Mouse (Mus musculus): ENCODE measurements around the gene Rab35. TPM values are rescaled to one million over a fixed set of nuclear protein-coding genes. Genes with fewer than 3 reads are reported as not detected.
A peak's percentile ranks its signal among the peaks of the same experiment; 100 is the strongest.

Gene Rab35
- 18.0 and 18.8 TPM in 2 replicates for polyA plus RNA-seq (2015; fragmentation: Nextera tagmentation; extraction: Ambion mirVana)

GRCm38 (mm10) chr5:115631505-115632357 lies at the start of gene Rab35:
Gene Rab35 (plus strand): TSS chr5:115631908.
- H3K9ac ChIP-seq (replicated peaks; ENCODE audit: low read depth, low read length), result peak within 1 kb of the TSS; percentile 93
- H3K27me3 ChIP-seq (replicated peaks; ENCODE audit: control insufficient read depth, insufficient read depth, low read length), result no peaks in the 10 kb centered on the region
- peak within 1 kb of the TSS; percentile 90 for H3K27ac ChIP-seq (ENCODE audit: low read length)

GRCm38 (mm10) chr5:115585616-115586015 lies 46.1 kb upstream of the Rab35 start:
- Histone ChIP-seq H3K27me3 (replicated peaks; ENCODE audit: control insufficient read depth, insufficient read depth, low read length) (no peaks in the 10 kb centered on the region), H3K4me2 (ENCODE audit: low read length) (no peak overlapping the region), H3K27ac (ENCODE audit: low read length) (no peak overlapping the region), H3K36me3 (ENCODE audit: control insufficient read depth, insufficient read depth) (peaks cover 54% of the 10 kb centered on the region), H3K9ac (replicated peaks; ENCODE audit: low read depth, low read length) (no peak overlapping the region), H3K4me1 (replicated peaks; ENCODE audit: control insufficient read depth, insufficient read depth, low read length) (no peaks in the 10 kb centered on the region), H3K4me3 (replicated peaks; ENCODE audit: low read length) (no peak overlapping the region), H3K9me3 (ENCODE audit: control insufficient read depth, low read length) (peaks cover 3% of the 10 kb centered on the region; the same call in 1 of the 2 replicates)
- no peak for ATAC-seq
- 91% methylated on average over 12 of the region's 12 CpGs for WGBS

More at GRCm38 (mm10) chr5:115631505-115632357, at the start of gene Rab35:
- Histone ChIP-seq H3K4me2 (ENCODE audit: low read length) (peak within 1 kb of the TSS; percentile 71), H3K4me3 (replicated peaks; ENCODE audit: low read length) (peak within 1 kb of the TSS; percentile 84), H3K9me3 (ENCODE audit: control insufficient read depth, low read length) (no peaks in the 10 kb centered on the region), H3K36me3 (ENCODE audit: control insufficient read depth, insufficient read depth) (no peaks in the 10 kb centered on the region), H3K4me1 (replicated peaks; ENCODE audit: control insufficient read depth, insufficient read depth, low read length) (peaks cover 38% of the 10 kb centered on the region)
- WGBS, result under 1% methylated on average over 72 of the region's 125 CpGs
- peak; percentile 87 for ATAC-seq

- Histone ChIP-seq H3K36me3 (ENCODE audit: control insufficient read depth, insufficient read depth) (peaks cover 49% of the 10 kb centered on the region), H3K27me3 (replicated peaks; ENCODE audit: control insufficient read depth, insufficient read depth, low read length) (no peaks in the 10 kb centered on the region), H3K9me3 (ENCODE audit: control insufficient read depth, low read length) (peaks cover 3% of the 10 kb centered on the region; the same call in 1 of the 2 replicates), H3K4me3 (replicated peaks; ENCODE audit: low read length) (no peak overlapping the region), H3K27ac (ENCODE audit: low read length) (no peak overlapping the region), H3K4me2 (ENCODE audit: low read length) (no peak overlapping the region), H3K9ac (replicated peaks; ENCODE audit: low read depth, low read length) (no peak overlapping the region), H3K4me1 (replicated peaks; ENCODE audit: control insufficient read depth, insufficient read depth, low read length) (no peaks in the 10 kb centered on the region)
- ATAC-seq, result peak; percentile 71; the same call in 1 of the 2 replicates
- WGBS, result 15% methylated on average over 15 of the region's 15 CpGs
Observed at GRCm38 (mm10) chr5:115586166-115586565, 45.5 kb upstream of the Rab35 start.

- no peaks in the 10 kb centered on the region for H3K4me1 ChIP-seq (replicated peaks; ENCODE audit: control insufficient read depth, insufficient read depth, low read length)
- H3K27ac ChIP-seq (ENCODE audit: low read length), result no peak overlapping the region
- no peak overlapping the region for H3K4me2 ChIP-seq (ENCODE audit: low read length)
- ATAC-seq, result no peak
- 88% methylated on average over 2 of the region's 2 CpGs for WGBS
- no peaks in the 10 kb centered on the region for H3K27me3 ChIP-seq (replicated peaks; ENCODE audit: control insufficient read depth, insufficient read depth, low read length)
- no peak overlapping the region for H3K9ac ChIP-seq (replicated peaks; ENCODE audit: low read depth, low read length)
- peaks cover 43% of the 10 kb centered on the region for H3K36me3 ChIP-seq (ENCODE audit: control insufficient read depth, insufficient read depth)
- no peak overlapping the region for H3K4me3 ChIP-seq (replicated peaks; ENCODE audit: low read length)
- H3K9me3 ChIP-seq (ENCODE audit: control insufficient read depth, low read length), result peaks cover 3% of the 10 kb centered on the region; the same call in 1 of the 2 replicates
Observed at GRCm38 (mm10) chr5:115586780-115587179, 44.9 kb upstream of the Rab35 start.

GRCm38 (mm10) chr5:115591028-115591427 lies 40.7 kb upstream of the Rab35 start:
- Histone ChIP-seq H3K4me2 (ENCODE audit: low read length) (no peak overlapping the region), H3K27me3 (replicated peaks; ENCODE audit: control insufficient read depth, insufficient read depth, low read length) (no peaks in the 10 kb centered on the region), H3K4me3 (replicated peaks; ENCODE audit: low read length) (no peak overlapping the region), H3K36me3 (ENCODE audit: control insufficient read depth, insufficient read depth) (peaks cover 38% of the 10 kb centered on the region), H3K9ac (replicated peaks; ENCODE audit: low read depth, low read length) (no peak overlapping the region), H3K4me1 (replicated peaks; ENCODE audit: control insufficient read depth, insufficient read depth, low read length) (no peaks in the 10 kb centered on the region), H3K27ac (ENCODE audit: low read length) (no peak overlapping the region), H3K9me3 (ENCODE audit: control insufficient read depth, low read length) (no peaks in the 10 kb centered on the region)
- 89% methylated on average over 11 of the region's 11 CpGs for WGBS
- no peak for ATAC-seq

DNA sequence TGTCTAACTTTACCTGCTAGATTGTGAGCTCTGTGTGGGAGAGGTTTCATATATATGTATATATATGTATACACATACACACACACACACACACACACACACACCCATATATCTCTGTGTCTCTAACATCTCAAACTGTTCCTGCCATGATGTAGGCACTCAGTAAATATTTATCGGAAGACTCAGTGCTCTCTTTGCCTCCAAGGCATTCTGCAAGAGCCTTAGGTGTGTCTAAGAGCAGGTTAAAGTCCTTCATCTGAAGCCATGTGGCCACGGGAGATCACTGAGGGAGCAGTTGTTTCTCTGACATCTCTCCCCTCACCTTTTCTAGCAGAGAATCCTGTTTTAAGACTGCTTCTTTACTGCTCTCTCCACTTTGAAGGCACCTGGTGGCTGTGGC lies 40.2 kb upstream of the Rab35 start:
- 96% methylated on average over 2 of the region's 2 CpGs for WGBS

DNA sequence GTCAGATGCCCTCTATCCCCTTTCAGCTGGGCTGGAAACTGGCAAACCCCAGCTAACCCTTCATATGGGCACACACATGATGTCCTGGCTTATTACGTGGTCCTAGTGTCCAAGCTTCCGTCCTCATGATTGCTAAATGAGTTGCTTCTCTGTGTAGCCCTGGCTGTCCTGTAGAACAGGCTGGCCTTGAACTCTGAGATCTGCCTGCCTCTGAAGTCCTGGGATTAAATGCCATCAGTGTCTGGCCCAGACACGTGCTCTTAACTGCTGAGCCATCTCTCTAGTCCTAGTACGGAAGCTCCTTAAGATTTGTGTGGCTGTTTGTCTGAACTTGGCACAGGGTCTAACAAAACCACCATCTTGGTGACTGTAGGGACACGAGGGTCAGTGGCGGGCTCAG lies 28.1 kb upstream of the Rab35 start:
- H3K4me2 ChIP-seq (ENCODE audit: low read length), result no peak overlapping the region
- 96% methylated on average over 6 of the region's 6 CpGs for WGBS
- no peaks in the 10 kb centered on the region for H3K9me3 ChIP-seq (ENCODE audit: control insufficient read depth, low read length)
- H3K27me3 ChIP-seq (replicated peaks; ENCODE audit: control insufficient read depth, insufficient read depth, low read length), result no peaks in the 10 kb centered on the region
- no peak overlapping the region for H3K4me3 ChIP-seq (replicated peaks; ENCODE audit: low read length)
- peaks cover 47% of the 10 kb centered on the region for H3K36me3 ChIP-seq (ENCODE audit: control insufficient read depth, insufficient read depth)
- no peak overlapping the region for H3K9ac ChIP-seq (replicated peaks; ENCODE audit: low read depth, low read length)
- H3K4me1 ChIP-seq (replicated peaks; ENCODE audit: control insufficient read depth, insufficient read depth, low read length), result no peaks in the 10 kb centered on the region
- no peak for ATAC-seq
- no peak overlapping the region for H3K27ac ChIP-seq (ENCODE audit: low read length)

More for the DNA sequence above, 40.2 kb upstream of the Rab35 start:
- Histone ChIP-seq H3K4me3 (replicated peaks; ENCODE audit: low read length) (no peak overlapping the region), H3K4me2 (ENCODE audit: low read length) (no peak overlapping the region), H3K36me3 (ENCODE audit: control insufficient read depth, insufficient read depth) (peaks cover 38% of the 10 kb centered on the region), H3K27ac (ENCODE audit: low read length) (no peak overlapping the region), H3K4me1 (replicated peaks; ENCODE audit: control insufficient read depth, insufficient read depth, low read length) (no peaks in the 10 kb centered on the region), H3K27me3 (replicated peaks; ENCODE audit: control insufficient read depth, insufficient read depth, low read length) (no peaks in the 10 kb centered on the region), H3K9me3 (ENCODE audit: control insufficient read depth, low read length) (no peaks in the 10 kb centered on the region), H3K9ac (replicated peaks; ENCODE audit: low read depth, low read length) (no peak overlapping the region)
- no peak for ATAC-seq

DNA sequence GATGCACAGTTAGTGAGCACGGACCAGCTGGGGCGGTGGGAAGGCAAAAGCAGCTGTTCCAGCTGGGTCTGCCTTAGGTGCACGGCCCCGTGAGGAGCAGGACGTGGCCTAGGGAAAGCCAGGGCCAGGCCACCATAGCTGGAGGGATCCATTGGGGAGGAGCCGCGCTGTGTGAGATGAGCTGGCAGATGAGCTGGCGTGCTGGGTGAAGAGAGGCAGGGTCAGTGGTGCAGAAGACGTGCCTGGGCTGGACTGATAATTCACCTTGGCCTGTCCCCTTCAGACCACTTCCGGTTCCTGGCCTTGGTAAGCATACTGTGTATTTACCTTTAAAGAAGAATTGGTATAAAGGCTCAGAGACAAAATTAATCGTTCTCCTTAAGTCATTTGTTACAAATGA lies 20.1 kb upstream of the Rab35 start:
- no peak overlapping the region for H3K9ac ChIP-seq (replicated peaks; ENCODE audit: low read depth, low read length)
- WGBS, result 90% methylated on average over 11 of the region's 11 CpGs
- no peak overlapping the region for H3K27ac ChIP-seq (ENCODE audit: low read length)

DNA sequence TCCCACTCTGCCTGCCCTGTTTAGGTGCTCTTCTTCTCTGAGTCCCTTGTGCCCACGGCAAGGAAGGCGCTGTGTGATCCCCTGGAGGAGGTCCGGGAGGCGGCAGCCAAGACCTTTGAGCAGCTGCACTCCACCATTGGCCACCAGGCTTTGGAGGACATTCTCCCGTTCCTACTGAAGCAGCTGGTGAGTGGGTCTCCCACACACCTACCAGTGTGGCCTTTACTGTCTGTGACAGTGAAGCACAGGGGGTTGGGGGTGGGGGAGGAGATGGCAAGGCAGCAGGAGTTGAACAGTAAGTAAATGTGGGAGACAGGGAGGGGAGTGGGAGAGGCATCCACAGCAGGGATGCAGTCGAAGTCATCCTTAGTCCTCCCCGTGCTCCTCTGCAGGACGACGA lies 18.4 kb upstream of the Rab35 start:
- no peak overlapping the region for H3K9ac ChIP-seq (replicated peaks; ENCODE audit: low read depth, low read length)
- no peak overlapping the region for H3K4me3 ChIP-seq (replicated peaks; ENCODE audit: low read length)
- 90% methylated on average over 9 of the region's 9 CpGs for WGBS

More for the DNA sequence above, 20.1 kb upstream of the Rab35 start:
- Histone ChIP-seq H3K4me1 (replicated peaks; ENCODE audit: control insufficient read depth, insufficient read depth, low read length) (no peaks in the 10 kb centered on the region), H3K27me3 (replicated peaks; ENCODE audit: control insufficient read depth, insufficient read depth, low read length) (no peaks in the 10 kb centered on the region), H3K9me3 (ENCODE audit: control insufficient read depth, low read length) (no peaks in the 10 kb centered on the region), H3K36me3 (ENCODE audit: control insufficient read depth, insufficient read depth) (peaks cover 51% of the 10 kb centered on the region), H3K4me2 (ENCODE audit: low read length) (no peak overlapping the region), H3K4me3 (replicated peaks; ENCODE audit: low read length) (no peak overlapping the region)
- ATAC-seq, result no peak

More for the DNA sequence above, 18.4 kb upstream of the Rab35 start:
- Histone ChIP-seq H3K9me3 (ENCODE audit: control insufficient read depth, low read length) (no peaks in the 10 kb centered on the region), H3K36me3 (ENCODE audit: control insufficient read depth, insufficient read depth) (peaks cover 64% of the 10 kb centered on the region), H3K27ac (ENCODE audit: low read length) (no peak overlapping the region), H3K27me3 (replicated peaks; ENCODE audit: control insufficient read depth, insufficient read depth, low read length) (no peaks in the 10 kb centered on the region), H3K4me2 (ENCODE audit: low read length) (no peak overlapping the region), H3K4me1 (replicated peaks; ENCODE audit: control insufficient read depth, insufficient read depth, low read length) (no peaks in the 10 kb centered on the region)
- no peak for ATAC-seq
